Mouse (Mus musculus): ENCODE measurements around the gene Magee2. TPM values are rescaled to one million over a fixed set of nuclear protein-coding genes. Genes with fewer than 3 reads are reported as not detected.
"Not testable (repeated sequence)": the region's sequence is repeated elsewhere in the genome, so short reads cannot be mapped to it uniquely, and the experiment has no call there.

Magee2 gene
- 24.1 and 27.8 TPM in 2 replicates for polyA plus RNA-seq (2014; fragmentation: Nextera tagmentation; extraction: Ambion mirVana)

DNA sequence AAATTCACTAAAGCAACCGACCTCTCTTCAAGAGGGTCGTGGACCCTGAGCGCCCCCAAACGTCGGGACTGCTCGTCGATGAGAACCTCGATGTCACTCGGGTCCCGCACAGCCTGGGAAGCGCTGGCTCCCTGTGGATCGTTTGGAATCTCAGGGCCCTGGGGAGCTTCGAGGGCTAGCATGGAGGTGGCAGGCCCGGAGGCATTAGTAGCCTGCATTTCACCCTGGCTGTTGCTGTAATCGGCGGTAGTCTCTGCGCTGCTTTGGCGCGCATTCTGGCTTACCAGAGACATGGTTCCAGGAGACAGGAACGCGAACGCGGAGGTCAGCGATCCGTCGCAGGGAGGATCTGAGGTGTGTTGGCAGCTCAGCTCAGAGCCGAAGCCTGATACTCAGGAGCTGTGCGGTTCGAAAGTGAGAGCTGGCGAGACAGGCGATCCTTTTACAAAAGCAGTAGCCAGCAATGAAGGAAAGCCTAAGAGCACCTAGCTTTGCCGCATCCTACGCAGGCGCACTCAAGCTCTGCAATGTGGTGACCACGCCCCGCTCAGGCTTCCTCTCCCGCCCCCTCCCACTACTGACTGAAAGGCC is at the start of gene Magee2:
Gene Magee2 (minus strand): TSS at position 517 of the 591 bp plus-strand sequence.
- no peaks in the 10 kb centered on the region for H3K9me3 ChIP-seq (ENCODE audit: control insufficient read depth, low read length)
- H3K4me2 ChIP-seq (ENCODE audit: low read length), result peak within 1 kb of the TSS; percentile 51
- peak within 1 kb of the TSS; percentile 40 for H3K4me3 ChIP-seq (replicated peaks; ENCODE audit: low read depth, low read length)
- 26% methylated on average over 37 of the region's 37 CpGs for WGBS
- H3K9ac ChIP-seq (replicated peaks; ENCODE audit: low read length), result peak within 1 kb of the TSS; percentile 60
- no peaks in the 10 kb centered on the region for H3K36me3 ChIP-seq (ENCODE audit: control insufficient read depth, insufficient read depth, low read length)
- H3K27me3 ChIP-seq (ENCODE audit: control insufficient read depth, insufficient read depth, low read length), result peaks cover 16% of the 10 kb centered on the region; the same call in 1 of the 2 replicates
- no peaks in the 10 kb centered on the region for H3K4me1 ChIP-seq (ENCODE audit: control insufficient read depth, insufficient read depth, low read length)
- peak; percentile 89 for ATAC-seq (ENCODE audit: low FRiP score, low TSS enrichment)
- peak within 1 kb of the TSS; percentile 62 for H3K27ac ChIP-seq (replicated peaks; ENCODE audit: low read depth, low read length)
- peak; percentile 83 for DNase-seq

- H3K27ac ChIP-seq (replicated peaks; ENCODE audit: low read depth, low read length), result no peak overlapping the region
- no peaks in the 10 kb centered on the region for H3K36me3 ChIP-seq (ENCODE audit: control insufficient read depth, insufficient read depth, low read length)
- DNase-seq (peak; percentile 62), ATAC-seq (ENCODE audit: low FRiP score, low TSS enrichment) (no peak)
- H3K4me1 ChIP-seq (ENCODE audit: control insufficient read depth, insufficient read depth, low read length), result no peaks in the 10 kb centered on the region
- no peaks in the 10 kb centered on the region for H3K9me3 ChIP-seq (ENCODE audit: control insufficient read depth, low read length)
- WGBS, result 28% methylated on average over 9 of the region's 9 CpGs
- peaks cover 16% of the 10 kb centered on the region; the same call in 1 of the 2 replicates for H3K27me3 ChIP-seq (ENCODE audit: control insufficient read depth, insufficient read depth, low read length)
- H3K4me3 ChIP-seq (replicated peaks; ENCODE audit: low read depth, low read length), result no peak overlapping the region
- H3K9ac ChIP-seq (replicated peaks; ENCODE audit: low read length), result no peak overlapping the region
- peak overlapping the region; percentile 32; the same call in 1 of the 2 replicates for H3K4me2 ChIP-seq (ENCODE audit: low read length)
These were observed 3.5 kb downstream of the Magee2 start for GRCm38 (mm10) chrX:104853610-104854009.

GRCm38 (mm10) chrX:104817583-104817982 is 39.5 kb downstream of the Magee2 start:
- not testable (repeated sequence) for H3K4me2 ChIP-seq (ENCODE audit: low read length); DNase-seq; H3K4me3 ChIP-seq (replicated peaks; ENCODE audit: low read depth, low read length); H3K4me1 ChIP-seq (ENCODE audit: control insufficient read depth, insufficient read depth, low read length); H3K9me3 ChIP-seq (ENCODE audit: control insufficient read depth, low read length); H3K27ac ChIP-seq (replicated peaks; ENCODE audit: low read depth, low read length); ATAC-seq (ENCODE audit: low FRiP score, low TSS enrichment); H3K27me3 ChIP-seq (ENCODE audit: control insufficient read depth, insufficient read depth, low read length); H3K36me3 ChIP-seq (ENCODE audit: control insufficient read depth, insufficient read depth, low read length); H3K9ac ChIP-seq (replicated peaks; ENCODE audit: low read length)
- 18% methylated on average over 4 of the region's 5 CpGs for WGBS

DNA sequence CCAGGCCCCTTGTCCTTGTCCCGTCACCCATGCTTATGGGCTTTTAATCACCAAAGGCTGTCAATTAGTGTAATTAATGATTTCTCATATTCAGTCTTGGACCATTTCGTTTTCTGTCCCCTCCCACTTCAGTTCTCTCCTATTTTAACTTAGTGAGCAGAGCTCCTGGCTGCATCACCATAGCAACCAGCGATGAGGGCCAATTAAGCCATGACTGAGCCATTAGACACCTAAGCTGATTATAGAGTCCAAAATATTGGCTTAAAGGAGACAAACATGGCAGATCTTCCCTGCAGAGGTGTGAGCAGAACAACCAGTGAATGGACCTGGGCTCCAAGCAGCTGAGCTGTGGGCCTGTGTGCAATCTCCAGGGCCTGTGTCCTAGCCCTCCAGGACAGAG is 40.1 kb downstream of the Magee2 start:
- WGBS, result 77% methylated on average over 1 of the region's 3 CpGs
- H3K36me3 ChIP-seq (ENCODE audit: control insufficient read depth, insufficient read depth, low read length); DNase-seq; H3K9ac ChIP-seq (replicated peaks; ENCODE audit: low read length); ATAC-seq (ENCODE audit: low FRiP score, low TSS enrichment); H3K9me3 ChIP-seq (ENCODE audit: control insufficient read depth, low read length); H3K4me1 ChIP-seq (ENCODE audit: control insufficient read depth, insufficient read depth, low read length); H3K27me3 ChIP-seq (ENCODE audit: control insufficient read depth, insufficient read depth, low read length); H3K4me3 ChIP-seq (replicated peaks; ENCODE audit: low read depth, low read length); H3K27ac ChIP-seq (replicated peaks; ENCODE audit: low read depth, low read length); H3K4me2 ChIP-seq (ENCODE audit: low read length): not testable (repeated sequence)

GRCm38 (mm10) chrX:104813704-104814103 is 43.4 kb downstream of the Magee2 start:
- H3K9ac ChIP-seq (replicated peaks; ENCODE audit: low read length); H3K9me3 ChIP-seq (ENCODE audit: control insufficient read depth, low read length); H3K27me3 ChIP-seq (ENCODE audit: control insufficient read depth, insufficient read depth, low read length); H3K4me1 ChIP-seq (ENCODE audit: control insufficient read depth, insufficient read depth, low read length); H3K27ac ChIP-seq (replicated peaks; ENCODE audit: low read depth, low read length); DNase-seq; H3K4me3 ChIP-seq (replicated peaks; ENCODE audit: low read depth, low read length); H3K4me2 ChIP-seq (ENCODE audit: low read length); ATAC-seq (ENCODE audit: low FRiP score, low TSS enrichment); H3K36me3 ChIP-seq (ENCODE audit: control insufficient read depth, insufficient read depth, low read length): not testable (repeated sequence)
- WGBS, result 51% methylated on average over 4 of the region's 4 CpGs

Other genes with a start within 250 kb of the Magee2 start
- 3.8 and 6.1 TPM in 2 replicates for gene Zdhhc15, start 186.2 kb downstream of the Magee2 start, polyA plus RNA-seq (2014; fragmentation: Nextera tagmentation; extraction: Ambion mirVana)
- 29.4 and 34.6 TPM in 2 replicates for gene Pbdc1, start 222.5 kb upstream of the Magee2 start, polyA plus RNA-seq (2014; fragmentation: Nextera tagmentation; extraction: Ambion mirVana)

All from midbrain, embryonic 14.5 days (tissue).